Mouse (Mus musculus) urinary bladder, postnatal 10 days (tissue): ENCODE measurements around the gene Vstm2a.

Experiments used
- DNase-seq: peaks from one replicate; pipeline ENCODE4 v3.0.0; 2022; ENCODE audit warnings: low spot score

Gene Vstm2a

GRCm38 (mm10) chr11:16439548-16440251 is 182.2 kb downstream of the Vstm2a start:
- DNase-seq = no peak
